Mouse (Mus musculus) ovary, postnatal 36 days (tissue): Measurements from ENCODE around the gene Vmn1r85.
"Not testable (repeated sequence)": the region's sequence is repeated elsewhere in the genome, so short reads cannot be mapped to it uniquely, and the experiment has no call there.

Source experiments
- DNase-seq: peaks from one replicate; pipeline ENCODE4 v3.0.0; 2022; ENCODE audit warnings: low spot score, mixed read lengths

Gene Vmn1r85

GRCm38 (mm10) chr7:13095073-13095472 is at the start of gene Vmn1r85:
Vmn1r85 (minus strand) TSS chr7:13095173.
- DNase-seq, result no peak

GRCm38 (mm10) chr7:13140057-13140456 is 45.1 kb upstream of the Vmn1r85 start, which contains the start of gene Vmn1r87:
Vmn1r87 (minus strand) TSS chr7:13140157.
- DNase-seq, result no peak

GRCm38 (mm10) chr7:13137340-13137739 is 42.4 kb upstream of the Vmn1r85 start:
- no peak for DNase-seq

- DNase-seq, result no peak
Measured at GRCm38 (mm10) chr7:13131856-13132255, 36.9 kb upstream of the Vmn1r85 start.

- peak; percentile 6 for DNase-seq
Measured at GRCm38 (mm10) chr7:13123554-13124153, 28.7 kb upstream of the Vmn1r85 start.

GRCm38 (mm10) chr7:13119817-13120216 is 24.8 kb upstream of the Vmn1r85 start, which contains the start of gene Vmn1r86:
Vmn1r86 (minus strand) TSS chr7:13119917.
- DNase-seq, result no peak

GRCm38 (mm10) chr7:13072293-13072692 is 22.7 kb downstream of the Vmn1r85 start:
- DNase-seq, result no peak

GRCm38 (mm10) chr7:13063399-13063798 is 31.6 kb downstream of the Vmn1r85 start:
- not testable (repeated sequence) for DNase-seq

- DNase-seq, result no peak
Measured at GRCm38 (mm10) chr7:13059536-13059935, 35.4 kb downstream of the Vmn1r85 start.

GRCm38 (mm10) chr7:13056913-13057700 is 37.9 kb downstream of the Vmn1r85 start:
- no peak for DNase-seq

- peak; percentile 87 for DNase-seq
Measured at GRCm38 (mm10) chr7:13054287-13055010, 40.5 kb downstream of the Vmn1r85 start, which contains the start of gene Mzf1. Mzf1 (minus strand) TSS chr7:13054764.

- DNase-seq, result no peak
Measured at GRCm38 (mm10) chr7:13053961-13054286, 41.0 kb downstream of the Vmn1r85 start.

GRCm38 (mm10) chr7:13053501-13053900 is 41.5 kb downstream of the Vmn1r85 start:
- DNase-seq, result no peak

- DNase-seq, result no peak
Measured at GRCm38 (mm10) chr7:13053001-13053400, 42.0 kb downstream of the Vmn1r85 start.

- DNase-seq, result no peak
Measured at GRCm38 (mm10) chr7:13046084-13046483, 48.9 kb downstream of the Vmn1r85 start.

GRCm38 (mm10) chr7:13044254-13044625 is 50.7 kb downstream of the Vmn1r85 start:
- DNase-seq, result no peak

- peak; percentile 43 for DNase-seq
Measured at GRCm38 (mm10) chr7:13043445-13044253, 51.3 kb downstream of the Vmn1r85 start.

- DNase-seq, result no peak
Measured at GRCm38 (mm10) chr7:13043120-13043444, 51.9 kb downstream of the Vmn1r85 start.

GRCm38 (mm10) chr7:13042511-13042910 is 52.5 kb downstream of the Vmn1r85 start:
- no peak for DNase-seq

- no peak for DNase-seq
Measured at GRCm38 (mm10) chr7:13041256-13041655, 53.7 kb downstream of the Vmn1r85 start.

- no peak for DNase-seq
Measured at GRCm38 (mm10) chr7:13039181-13039580, 55.8 kb downstream of the Vmn1r85 start.

GRCm38 (mm10) chr7:13038621-13039169 is 56.3 kb downstream of the Vmn1r85 start:
- no peak for DNase-seq
